Mouse (Mus musculus) hindbrain, embryonic 16.5 days (tissue): ENCODE data around the gene Cyp4f16. TPM values are rescaled to one million over a fixed set of nuclear protein-coding genes. Genes with fewer than 3 reads are reported as not detected.
"Not testable (repeated sequence)": the region's sequence is repeated elsewhere in the genome, so short reads cannot be mapped to it uniquely, and the experiment has no call there.

Experiments
- ATAC-seq: fragments of 200-750 bp; cut with Nextera tagmentation; 2 replicates; pipeline ENCODE4 v1.8.0; 2017; ENCODE audit warnings: moderate TSS enrichment, moderate library complexity
- H3K27ac ChIP-seq: fragments of 300-500 bp; sonication (generic); 2 replicates; pipeline ENCODE4 v1.5.1; 2014; ENCODE audit warnings: low read depth, mild to moderate bottlenecking, control low read depth, low read length, moderate library complexity
- H3K27me3 ChIP-seq: fragments of 300-500 bp; sonication (generic); replicated peaks from 2 replicates; pipeline ENCODE4 v1.6.1; 2014; ENCODE audit warnings: low read length; ENCODE audit not compliant: control insufficient read depth, insufficient read depth
- H3K36me3 ChIP-seq: fragments of 300-500 bp; sonication (generic); 2 replicates; pipeline ENCODE4 v1.6.1; 2014; ENCODE audit warnings: mild to moderate bottlenecking, low read length, moderate library complexity, mixed read lengths; ENCODE audit not compliant: control insufficient read depth, insufficient read depth
- H3K4me1 ChIP-seq: fragments of 300-500 bp; sonication (generic); 2 replicates; pipeline ENCODE4 v1.6.1; 2014; ENCODE audit warnings: low read depth, low read length; ENCODE audit not compliant: control insufficient read depth, insufficient read depth
- H3K4me2 ChIP-seq: fragments of 300-500 bp; sonication (generic); 2 replicates; pipeline ENCODE4 v1.6.1; 2014; ENCODE audit warnings: mild to moderate bottlenecking, low read length, control low read depth, moderate library complexity
- H3K4me3 ChIP-seq: fragments of 300-500 bp; sonication (generic); 2 replicates; pipeline ENCODE4 v1.5.1; 2014; ENCODE audit warnings: mild to moderate bottlenecking, low read length, control low read depth, moderate library complexity
- H3K9ac ChIP-seq: fragments of 300-500 bp; sonication (generic); 2 replicates; pipeline ENCODE4 v1.6.1; 2014; ENCODE audit warnings: low read depth, mild to moderate bottlenecking, control low read depth, low read length, moderate library complexity
- H3K9me3 ChIP-seq: fragments of 300-500 bp; sonication (generic); 2 replicates; pipeline ENCODE4 v1.6.1; 2014; ENCODE audit warnings: mild to moderate bottlenecking, low read length, moderate library complexity; ENCODE audit not compliant: control insufficient read depth
- WGBS: fragments of 180-500 bp; shearing (Covaris S2); extraction: QIAGEN DNeasy Blood & Tissue Kit; methylation state at CpG from one replicate; pipeline ENCODE4 v1.1.7; 2014; 5-methylcytosine and 5-hydroxymethylcytosine counted together
- polyA plus RNA-seq: library from polyadenylated mRNA; unstranded; fragments of >200 nt; fragmentation: Nextera tagmentation; extraction: Ambion mirVana; gene quantifications from 2 replicates; pipeline ENCODE4 v1.2.1, GENCODE M21; 2015

Gene Cyp4f16
- polyA plus RNA-seq, 1 experiment from 2014 or later: 17.3 TPM

DNA sequence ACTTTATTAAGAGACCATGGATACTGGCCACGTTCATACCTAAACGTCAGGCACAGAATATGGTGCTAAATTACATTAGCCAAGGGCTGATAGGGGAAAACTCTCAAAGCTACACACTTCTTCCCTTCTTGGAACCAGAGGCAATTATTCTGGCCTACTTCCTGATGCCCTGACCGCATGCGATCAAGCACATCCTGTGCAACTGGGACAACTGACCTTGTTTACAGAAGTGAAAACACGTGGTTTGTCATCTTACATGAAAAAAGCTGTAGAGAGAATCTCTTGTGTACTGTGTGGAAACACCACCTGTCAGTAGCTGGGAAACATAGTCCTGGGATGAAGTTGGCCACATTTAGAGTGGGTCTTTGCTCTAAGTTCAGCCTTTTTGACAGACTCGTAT is 2.3 kb upstream of the Cyp4f16 start:
- no peak for ATAC-seq
- H3K27ac ChIP-seq: no peak overlapping the region
- H3K4me2 ChIP-seq: no peak overlapping the region
- no peak overlapping the region for H3K9ac ChIP-seq
- H3K4me3 ChIP-seq: no peak overlapping the region
- H3K27me3 ChIP-seq: no peaks in the 10 kb centered on the region
- no peaks in the 10 kb centered on the region for H3K9me3 ChIP-seq
- H3K36me3 ChIP-seq: no peaks in the 10 kb centered on the region
- 88% methylated on average over 6 of the region's 6 CpGs for WGBS
- peaks cover 5% of the 10 kb centered on the region for H3K4me1 ChIP-seq

DNA sequence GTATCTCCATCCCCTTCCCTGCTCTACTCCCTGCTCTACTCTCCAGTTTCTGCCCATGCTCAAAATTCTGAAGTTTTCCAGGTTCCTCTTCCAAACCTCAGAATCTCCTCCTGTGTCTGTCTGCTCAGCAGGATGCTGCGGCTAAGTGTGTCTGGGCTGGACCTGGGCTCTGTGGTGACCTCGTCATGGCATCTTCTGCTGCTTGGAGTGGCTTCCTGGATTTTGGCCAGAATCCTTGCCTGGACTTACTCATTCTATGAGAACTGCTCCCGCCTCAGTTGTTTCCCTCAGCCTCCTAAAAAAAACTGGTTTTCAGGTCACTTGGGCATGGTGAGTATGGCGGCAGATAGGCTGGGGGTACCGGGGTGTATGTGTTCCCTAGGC is 501 bp downstream of the Cyp4f16 start:
- no peaks in the 10 kb centered on the region for H3K9me3 ChIP-seq
- H3K4me3 ChIP-seq: peak overlapping the region; percentile 48
- peak overlapping the region; percentile 63 for H3K9ac ChIP-seq
- no peaks in the 10 kb centered on the region for H3K27me3 ChIP-seq
- peak overlapping the region; percentile 71 for H3K4me2 ChIP-seq
- WGBS: 62% methylated on average over 5 of the region's 5 CpGs
- H3K27ac ChIP-seq: peak overlapping the region; percentile 17; the same call in 1 of the 2 replicates
- H3K36me3 ChIP-seq: no peaks in the 10 kb centered on the region
- ATAC-seq: no peak
- peaks cover 5% of the 10 kb centered on the region for H3K4me1 ChIP-seq

- ATAC-seq, H3K4me3 ChIP-seq, H3K4me1 ChIP-seq, H3K9ac ChIP-seq, H3K27me3 ChIP-seq, H3K36me3 ChIP-seq, H3K4me2 ChIP-seq, H3K9me3 ChIP-seq, H3K27ac ChIP-seq: not testable (repeated sequence)
- WGBS: 93% methylated on average over 5 of the region's 5 CpGs
Measured at GRCm38 (mm10) chr17:32544792-32545191, 8.4 kb downstream of the Cyp4f16 start.

DNA sequence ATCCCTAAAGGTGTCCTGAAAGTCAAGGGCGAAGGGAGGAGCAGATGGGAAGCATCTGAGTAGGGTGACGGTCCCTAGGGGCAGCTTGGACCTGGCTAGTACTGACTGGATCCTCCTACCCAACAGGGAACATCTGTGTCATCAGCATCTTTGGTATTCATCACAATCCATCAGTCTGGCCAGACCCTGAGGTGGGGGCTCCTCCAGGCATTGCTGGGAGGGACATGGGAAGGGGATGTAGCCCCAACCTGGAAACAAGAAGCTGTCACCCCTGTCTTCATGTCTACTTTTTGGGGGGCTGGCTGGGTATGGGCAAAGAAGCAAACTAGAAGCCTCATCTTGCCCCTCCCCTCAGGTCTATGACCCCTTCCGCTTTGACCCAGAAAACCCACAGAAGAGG is 14.0 kb downstream of the Cyp4f16 start:
- H3K4me1 ChIP-seq, H3K27me3 ChIP-seq, H3K36me3 ChIP-seq, H3K9me3 ChIP-seq, H3K27ac ChIP-seq: not testable (repeated sequence)
- Histone ChIP-seq H3K4me2 (peak overlapping the region; percentile 67), H3K9ac (peak overlapping the region; percentile 65), H3K4me3 (peak overlapping the region; percentile 42)
- peak; percentile 34 for ATAC-seq
- WGBS: 92% methylated on average over 3 of the region's 3 CpGs

DNA sequence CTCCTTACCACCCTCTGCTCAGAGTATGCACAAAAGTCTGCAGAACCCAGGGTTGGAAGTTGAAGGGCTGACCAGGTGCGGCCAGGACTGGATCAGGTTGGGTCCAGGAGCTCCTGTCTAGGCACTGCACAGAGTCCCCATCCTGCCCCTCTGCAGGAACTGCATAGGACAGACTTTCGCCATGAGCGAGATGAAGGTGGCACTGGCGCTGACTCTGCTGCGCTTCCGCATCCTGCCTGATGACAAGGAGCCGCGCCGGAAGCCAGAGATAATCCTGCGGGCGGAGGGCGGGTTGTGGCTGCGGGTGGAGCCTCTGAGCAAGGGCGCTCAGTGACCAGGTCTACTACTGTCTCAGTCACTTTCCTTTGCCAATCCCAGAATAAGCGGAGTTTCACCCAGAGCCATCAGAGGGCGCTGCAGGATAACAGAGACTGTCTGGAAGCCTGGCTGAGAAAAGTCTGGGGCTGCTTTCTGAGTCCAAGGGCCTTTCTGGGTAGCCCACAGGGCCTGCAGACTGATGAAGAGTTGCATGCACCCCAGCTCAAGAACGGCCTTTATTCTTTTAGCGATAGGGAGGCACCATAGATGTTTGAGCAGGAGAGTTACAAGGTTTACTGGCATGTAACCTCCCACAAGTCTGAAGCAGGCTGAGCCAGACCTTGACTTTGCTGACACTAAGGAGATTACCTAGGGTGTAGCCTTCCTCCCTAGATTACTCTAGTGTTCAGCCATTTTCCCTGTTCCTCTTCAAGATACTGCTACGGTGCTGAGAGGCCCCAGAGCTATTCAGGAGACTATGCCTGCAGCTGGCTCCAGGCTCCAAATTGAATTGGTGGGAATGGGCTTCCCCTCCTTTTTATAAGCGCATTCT is 14.8 kb downstream of the Cyp4f16 start:
- peak overlapping the region; percentile 67 for H3K4me2 ChIP-seq
- H3K27ac ChIP-seq: no peak overlapping the region
- 16% methylated on average over 20 of the region's 20 CpGs for WGBS
- ATAC-seq: peak; percentile 97
- H3K36me3 ChIP-seq: no peaks in the 10 kb centered on the region
- H3K9ac ChIP-seq: peak overlapping the region; percentile 65
- H3K4me1 ChIP-seq: no peaks in the 10 kb centered on the region
- H3K4me3 ChIP-seq: peak overlapping the region; percentile 42
- no peaks in the 10 kb centered on the region for H3K27me3 ChIP-seq
- no peaks in the 10 kb centered on the region for H3K9me3 ChIP-seq

GRCm38 (mm10) chr17:32553016-32553415 is 16.7 kb downstream of the Cyp4f16 start:
- not testable (repeated sequence) for H3K9ac ChIP-seq, H3K27me3 ChIP-seq, H3K27ac ChIP-seq, H3K9me3 ChIP-seq, H3K4me1 ChIP-seq, H3K36me3 ChIP-seq, H3K4me3 ChIP-seq, ATAC-seq, H3K4me2 ChIP-seq
- 45% methylated on average over 1 of the region's 1 CpGs for WGBS

GRCm38 (mm10) chr17:32554368-32554767 is 18.0 kb downstream of the Cyp4f16 start:
- 81% methylated on average over 9 of the region's 9 CpGs for WGBS
- H3K27me3 ChIP-seq, H3K4me1 ChIP-seq, H3K4me2 ChIP-seq, H3K4me3 ChIP-seq, ATAC-seq, H3K9me3 ChIP-seq, H3K27ac ChIP-seq, H3K9ac ChIP-seq, H3K36me3 ChIP-seq: not testable (repeated sequence)

DNA sequence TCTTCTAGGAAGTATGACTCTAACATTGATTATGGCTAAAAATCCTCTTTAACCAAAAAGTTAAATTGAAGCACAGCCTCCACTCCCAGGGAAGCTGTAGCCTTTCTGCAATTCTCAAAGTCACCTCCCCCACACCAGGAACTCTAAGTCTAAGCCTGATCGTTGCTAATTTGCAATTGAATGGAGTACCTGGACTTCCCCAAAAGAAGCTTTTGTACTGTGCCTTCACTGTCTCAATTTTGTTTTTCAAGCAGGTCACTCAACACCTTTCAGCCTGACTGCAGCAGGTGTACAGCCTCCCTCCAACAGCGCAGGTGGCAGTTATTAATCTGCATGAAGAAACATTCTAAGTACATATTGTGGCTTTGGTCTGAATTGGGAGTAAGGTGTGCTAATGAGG is 26.9 kb downstream of the Cyp4f16 start:
- ATAC-seq, H3K9ac ChIP-seq, H3K4me1 ChIP-seq, H3K4me2 ChIP-seq, H3K27ac ChIP-seq, H3K9me3 ChIP-seq, H3K27me3 ChIP-seq, H3K4me3 ChIP-seq, H3K36me3 ChIP-seq: not testable (repeated sequence)
- WGBS: 83% methylated on average over 2 of the region's 2 CpGs

DNA sequence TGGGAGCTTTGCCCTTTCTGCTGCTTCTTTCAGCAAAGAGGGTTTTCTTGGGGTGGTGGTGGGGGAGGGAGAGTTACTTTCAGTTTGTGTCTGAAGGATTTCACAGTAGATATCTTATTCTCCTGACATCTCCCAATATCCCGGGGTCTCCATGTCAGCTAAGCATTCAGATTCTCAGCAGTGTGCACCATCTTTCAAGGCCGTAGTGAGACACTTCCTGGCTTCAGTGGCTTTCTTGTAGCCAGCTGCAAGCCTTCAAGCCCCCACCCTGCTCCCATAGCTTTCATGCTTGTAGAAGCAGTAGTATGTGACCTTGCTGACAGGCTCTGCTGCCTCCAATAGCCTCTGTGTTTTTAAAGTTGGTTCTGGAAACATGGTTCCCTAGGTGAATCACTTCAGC is 36.9 kb downstream of the Cyp4f16 start:
- H3K4me2 ChIP-seq, H3K27ac ChIP-seq, ATAC-seq, H3K27me3 ChIP-seq, H3K36me3 ChIP-seq, H3K9ac ChIP-seq, H3K4me1 ChIP-seq, H3K4me3 ChIP-seq, H3K9me3 ChIP-seq: not testable (repeated sequence)
- 76% methylated on average over 2 of the region's 2 CpGs for WGBS
